Mouse (Mus musculus) induced T-regulatory cell, adult 2 months (primary cell): ENCODE data around the gene Plekhb1.

Source experiments
- DNase-seq: peaks from one replicate; pipeline ENCODE4 v3.0.0-alpha.2; 2012; ENCODE audit warnings: low read depth

Plekhb1 gene

DNA sequence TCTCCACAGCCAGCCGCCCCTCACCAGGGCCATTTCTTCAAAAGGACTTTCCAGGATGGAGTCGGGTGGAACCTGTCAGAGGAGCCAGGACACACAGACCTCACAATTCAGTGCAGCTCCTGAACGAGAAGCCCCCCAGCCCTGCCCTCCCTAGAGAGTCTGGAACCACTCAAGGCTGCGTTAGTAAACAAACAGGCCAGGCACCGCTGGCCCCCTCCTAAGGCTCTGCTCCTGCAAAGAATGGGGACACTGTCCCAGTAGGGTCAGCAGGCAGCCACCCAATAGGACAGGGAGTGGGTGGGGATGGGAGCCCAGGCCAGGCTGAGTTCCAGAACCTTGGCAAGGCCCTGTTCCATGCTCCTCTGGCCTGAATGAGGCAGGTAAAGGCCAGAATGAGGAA is 5.5 kb downstream of the Plekhb1 start:
- DNase-seq = no peak

DNA sequence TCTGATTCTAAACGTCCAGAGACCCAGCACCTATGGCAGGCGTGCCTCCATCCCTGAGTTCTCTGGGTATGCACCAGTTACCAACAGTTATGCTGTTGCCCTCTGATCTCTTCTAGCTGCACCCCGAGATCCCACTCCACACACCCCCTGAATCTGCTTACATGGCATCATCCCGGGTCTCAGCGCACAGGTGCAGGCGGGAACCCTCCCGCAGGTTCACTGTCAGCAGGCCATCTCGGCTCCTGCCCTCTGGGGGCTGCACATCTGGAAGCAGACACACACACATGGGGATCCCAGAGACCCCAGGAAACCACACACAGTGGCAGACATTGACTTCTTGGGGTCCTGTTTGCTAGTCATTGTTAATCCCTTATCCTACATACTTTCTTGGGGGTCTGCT is 7.8 kb downstream of the Plekhb1 start:
- DNase-seq = no peak

DNA sequence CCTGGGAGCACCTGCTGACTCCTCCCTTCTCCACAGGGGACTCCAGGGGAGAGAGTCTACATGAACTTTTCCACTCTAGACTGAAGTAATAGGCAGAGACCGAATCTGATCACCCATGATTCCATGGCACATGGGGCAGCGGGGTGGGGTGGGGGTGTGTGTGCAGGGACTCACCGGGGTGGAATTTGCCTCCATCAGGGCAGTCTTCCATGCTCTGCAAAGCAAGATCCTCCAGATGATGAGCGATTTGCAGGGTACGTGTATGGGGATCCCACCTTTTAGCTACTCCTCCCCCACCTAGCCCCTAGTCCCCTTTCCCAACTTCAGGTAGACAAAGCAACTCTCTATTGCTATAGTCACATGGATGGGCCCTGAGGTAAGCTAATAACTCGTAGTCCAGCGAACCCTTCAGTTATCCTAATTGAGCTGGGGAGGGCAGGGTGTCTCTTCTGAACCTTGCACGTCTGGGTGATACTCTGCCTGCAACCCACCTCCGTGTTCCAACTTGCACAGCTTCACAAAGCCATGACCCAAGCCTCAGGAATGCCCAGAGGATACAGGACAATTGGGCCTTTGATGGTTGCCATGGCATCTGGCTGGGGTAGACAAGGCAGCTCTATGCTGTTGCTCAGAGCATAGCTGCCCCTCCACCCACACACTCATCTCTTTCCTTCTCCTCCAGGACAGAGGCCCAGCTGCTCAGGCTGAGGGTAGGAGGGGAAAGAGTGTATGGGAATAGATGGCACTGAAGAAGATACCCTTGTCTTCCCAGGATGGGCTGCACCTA is 8.5 kb downstream of the Plekhb1 start:
- DNase-seq = no peak

DNA sequence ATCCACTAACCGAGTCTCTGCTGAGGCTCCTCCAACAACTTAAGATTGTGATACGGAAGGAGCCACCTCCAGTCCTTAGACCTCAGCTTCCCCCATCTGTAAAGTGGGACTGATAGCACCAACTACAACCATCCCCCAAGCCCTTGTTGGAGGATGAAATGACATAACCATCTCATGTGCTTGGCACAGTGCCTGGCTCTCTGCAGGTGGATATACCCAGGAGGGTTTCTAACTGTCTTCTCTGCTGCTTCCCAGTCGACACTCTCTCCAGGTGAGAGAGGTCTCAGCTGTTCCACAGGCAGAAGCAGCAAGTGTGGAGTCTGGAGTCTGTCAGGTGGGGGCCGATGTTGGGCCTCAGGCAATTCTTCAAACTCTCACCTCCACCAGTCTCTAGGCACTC is 11.2 kb downstream of the Plekhb1 start:
- DNase-seq = no peak

DNA sequence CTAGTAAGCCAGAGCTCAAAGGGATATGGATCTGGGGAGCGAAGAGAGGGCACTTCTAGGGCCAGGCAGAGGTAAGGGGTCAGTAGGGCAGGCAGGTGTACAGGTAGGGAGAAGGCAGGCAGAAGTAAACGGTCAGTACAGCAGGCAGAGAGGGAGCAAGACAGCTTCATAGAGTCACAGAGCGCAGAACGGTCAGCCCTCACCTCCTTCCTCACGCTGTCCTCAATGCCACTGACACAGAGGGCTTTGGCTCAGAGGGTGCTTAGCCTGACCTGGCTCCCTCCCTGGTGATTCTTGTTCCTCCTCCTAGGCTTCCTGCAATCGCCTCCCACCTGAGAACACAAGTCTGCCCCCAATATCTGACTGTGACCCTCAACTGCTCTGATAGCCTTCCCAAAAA is 11.8 kb downstream of the Plekhb1 start:
- DNase-seq = no peak

DNA sequence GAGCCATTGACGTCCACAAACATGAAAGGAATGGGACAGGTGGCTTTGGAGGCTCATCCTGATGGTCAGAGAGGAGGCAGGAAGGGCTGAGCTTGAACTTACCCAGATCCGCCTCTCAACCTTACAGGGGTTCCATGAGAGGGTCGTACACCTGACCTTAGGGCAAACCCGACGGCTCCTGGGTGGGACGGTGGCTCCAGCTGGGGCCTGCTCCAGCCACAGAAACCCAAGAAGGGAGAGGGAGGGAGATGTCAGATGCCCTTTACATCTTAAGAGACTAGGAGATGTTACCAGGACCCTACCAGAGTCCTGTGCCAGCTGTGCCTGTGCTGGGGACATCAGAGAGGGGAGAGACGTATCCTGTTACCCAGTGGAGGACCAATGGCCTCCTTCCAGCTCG is 12.4 kb downstream of the Plekhb1 start:
- DNase-seq = no peak

DNA sequence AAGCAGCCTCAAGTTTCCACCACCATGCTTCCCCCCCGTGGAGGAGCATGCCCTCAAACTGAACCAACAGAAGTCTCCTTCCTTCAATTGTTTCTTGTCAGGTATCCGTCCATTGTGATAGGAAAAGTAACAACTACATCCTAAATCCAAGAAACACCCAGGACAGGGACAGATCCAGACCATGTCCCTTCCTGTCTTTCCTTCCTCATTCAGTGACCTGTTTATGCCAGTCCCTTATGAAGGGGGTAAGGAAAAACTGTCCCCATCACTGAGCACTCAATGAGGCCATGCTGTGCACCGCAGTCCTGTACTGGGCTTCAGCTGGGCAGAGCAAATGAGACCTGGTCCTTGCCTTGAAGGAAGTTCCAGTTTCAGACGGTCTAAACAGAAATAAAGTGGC is 13.1 kb downstream of the Plekhb1 start:
- DNase-seq = no peak

DNA sequence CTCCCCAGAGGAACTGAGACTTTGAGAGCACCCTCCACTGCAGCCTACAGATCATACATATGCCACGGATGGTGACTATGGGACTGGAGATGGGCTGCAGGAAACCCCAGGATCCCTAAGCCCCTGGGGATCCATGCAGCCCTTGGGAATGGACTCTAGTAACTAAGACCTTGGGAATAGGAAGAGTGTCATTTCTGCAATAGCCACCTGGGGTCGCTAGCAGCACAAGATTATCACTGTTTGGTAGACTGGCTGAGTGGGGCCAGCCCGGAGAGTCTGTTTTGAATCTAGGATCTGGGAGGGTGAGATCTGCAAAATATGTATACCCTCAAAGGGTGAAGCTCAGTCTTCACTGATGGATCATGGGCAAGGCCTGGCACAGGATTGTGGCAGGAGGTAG is 17.1 kb downstream of the Plekhb1 start:
- peak; percentile 65 for DNase-seq

DNA sequence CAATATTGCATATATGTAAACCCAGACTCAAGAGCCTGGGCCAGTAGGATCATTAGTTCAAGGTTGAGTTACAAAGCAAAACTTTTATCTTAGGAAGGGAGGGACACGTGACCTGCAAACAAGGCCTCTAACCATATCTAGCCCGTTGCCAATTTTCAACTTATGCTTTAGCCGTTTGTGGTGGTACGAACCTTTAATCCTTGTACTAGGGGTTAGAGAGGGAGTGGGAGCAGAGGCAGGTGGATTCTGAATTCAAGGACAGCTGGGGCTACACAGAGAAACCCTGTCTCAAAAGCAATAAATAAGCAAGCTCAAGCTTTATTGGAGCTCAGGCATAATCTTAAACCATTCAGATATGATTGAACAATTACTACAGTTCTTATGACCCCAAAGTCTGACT is 19.8 kb downstream of the Plekhb1 start:
- no peak for DNase-seq

DNA sequence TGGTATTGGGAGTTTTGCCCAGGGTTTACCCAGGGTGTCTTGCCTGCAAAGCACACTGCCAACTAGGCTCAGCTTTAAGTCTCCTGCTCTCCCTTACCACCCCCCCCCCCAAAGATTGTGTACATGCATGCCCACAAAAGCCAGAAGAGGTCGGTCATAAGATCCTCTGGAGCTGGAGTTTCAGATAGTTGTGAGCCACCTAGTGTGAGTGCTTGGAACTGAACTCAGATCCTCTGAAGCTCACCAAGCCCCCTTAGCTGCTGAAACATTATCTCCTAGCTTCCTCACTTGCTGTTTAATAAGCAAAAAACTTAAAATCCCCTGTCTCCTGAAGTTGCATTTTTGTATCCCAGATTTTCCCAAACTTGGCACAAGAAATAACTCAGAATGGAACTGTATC is 24.6 kb downstream of the Plekhb1 start:
- peak; percentile 54 for DNase-seq

DNA sequence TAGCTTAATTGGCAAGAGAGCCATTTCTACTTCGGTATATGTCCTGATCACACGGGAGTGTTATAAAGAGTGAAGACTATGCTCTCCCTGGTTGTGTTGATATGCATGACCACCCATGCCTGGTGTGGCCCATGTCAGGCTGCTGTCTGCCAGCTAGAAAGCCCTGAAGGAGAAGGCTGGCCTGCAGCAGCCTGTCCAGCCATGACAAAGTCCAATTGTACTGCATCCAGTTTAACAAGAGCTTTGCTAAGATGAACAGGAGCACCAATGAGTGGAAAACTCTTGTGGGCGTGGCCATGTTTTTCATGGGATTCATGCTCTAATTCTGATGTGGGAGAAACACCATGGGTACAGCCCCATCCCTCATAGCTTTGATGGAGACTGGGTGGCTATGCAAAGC is 37.7 kb downstream of the Plekhb1 start:
- DNase-seq = no peak

DNA sequence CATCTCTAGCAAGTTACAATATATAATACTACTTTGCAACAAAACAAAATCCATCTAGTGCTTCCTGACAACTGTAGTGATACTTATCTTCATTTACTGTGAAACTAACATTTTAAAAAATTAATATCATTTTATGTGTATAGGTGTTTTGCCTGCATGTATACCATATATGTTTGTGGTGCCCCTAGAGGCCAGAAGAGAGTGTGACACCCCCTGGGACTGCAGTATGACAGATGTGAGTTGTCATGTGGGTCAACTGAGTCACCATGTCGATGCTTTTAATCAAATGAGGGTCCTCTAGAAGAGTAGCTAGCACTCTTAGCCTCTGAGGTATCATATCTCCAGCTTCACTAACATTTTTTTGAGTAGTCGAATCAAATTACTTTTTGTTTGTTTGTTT is 39.9 kb downstream of the Plekhb1 start:
- DNase-seq = peak; percentile 58

DNA sequence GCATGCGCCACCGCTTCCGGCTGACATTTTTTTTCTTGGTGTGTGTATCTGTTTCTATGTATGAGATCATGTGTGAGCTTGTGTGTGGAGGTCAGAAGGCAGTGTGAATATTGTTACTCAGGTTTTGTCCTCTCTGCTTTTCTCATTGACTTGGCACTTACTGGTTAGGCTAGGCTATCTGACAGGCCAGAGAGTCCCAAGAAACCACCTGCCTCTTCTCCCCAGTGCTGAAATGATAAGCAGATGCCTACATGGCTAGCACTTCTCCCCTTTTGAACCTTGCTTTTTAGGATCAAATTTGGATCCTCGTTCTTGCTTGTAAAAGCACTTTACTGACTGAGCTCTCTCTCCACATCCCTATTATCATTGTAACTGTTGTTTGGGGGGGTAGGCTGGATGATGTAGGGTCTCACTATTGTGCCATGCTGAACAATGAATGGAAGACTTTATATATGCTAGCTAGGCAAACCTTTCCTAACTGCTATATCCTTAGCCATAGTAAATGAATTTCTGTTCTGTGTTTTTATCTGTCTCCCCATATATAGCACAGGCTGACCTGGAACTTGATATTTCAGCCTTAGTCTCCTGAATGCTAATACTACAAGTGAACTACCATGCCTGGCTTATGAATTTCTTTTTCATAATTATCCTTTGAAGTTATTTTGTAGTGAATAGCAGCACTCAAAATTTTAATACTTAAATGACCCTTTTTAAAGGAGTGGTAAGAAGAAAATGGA is 45.9 kb downstream of the Plekhb1 start:
- DNase-seq = no peak

DNA sequence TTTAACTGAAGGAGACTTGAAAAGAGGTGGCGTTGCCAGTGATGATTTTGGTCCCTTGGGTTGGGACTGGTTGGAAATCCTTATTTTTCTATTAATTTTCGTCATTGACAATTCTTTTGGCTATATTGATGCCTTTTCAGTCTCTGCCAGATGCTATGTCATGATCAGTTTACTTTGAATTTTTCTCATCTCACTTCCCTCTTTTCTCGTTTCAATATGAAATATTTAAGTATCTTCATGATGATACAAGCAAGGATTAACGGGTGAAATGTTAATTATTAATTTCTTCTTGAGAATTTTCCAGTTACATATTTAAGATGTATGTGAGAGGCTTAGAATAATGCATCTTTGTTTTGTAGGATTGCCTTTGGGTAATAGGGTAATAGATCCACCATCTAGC is 53.3 kb downstream of the Plekhb1 start:
- DNase-seq = no peak

DNA sequence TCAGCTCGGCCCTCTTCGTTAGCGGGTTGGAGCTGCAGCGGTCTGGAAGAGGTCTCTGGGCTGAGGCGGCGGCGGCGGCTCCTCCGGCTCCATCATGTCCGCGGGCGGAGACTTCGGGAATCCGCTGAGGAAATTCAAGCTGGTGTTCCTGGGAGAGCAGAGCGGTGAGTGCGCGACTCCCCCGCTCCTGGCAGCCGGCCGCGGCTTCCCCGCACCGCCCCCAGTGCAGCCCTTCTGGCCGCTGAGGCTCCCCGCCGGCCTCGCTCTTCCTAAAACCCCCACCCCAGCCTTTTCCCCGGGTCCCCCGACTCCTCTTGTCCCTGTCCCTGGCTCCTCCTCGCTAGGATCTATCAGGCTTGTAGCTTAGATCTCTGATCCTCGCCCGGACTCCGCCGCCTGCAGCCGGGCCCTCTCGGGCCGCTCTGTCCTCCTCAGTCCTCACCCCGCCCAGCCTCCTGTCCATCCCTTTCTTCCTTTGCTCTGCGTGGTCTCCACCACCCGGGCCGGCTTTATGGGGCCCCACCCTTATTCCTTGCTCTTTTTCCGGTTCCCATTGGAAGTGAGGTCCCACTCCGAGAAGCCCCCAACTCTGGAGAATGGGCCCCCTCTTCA is 54.0 kb downstream of the Plekhb1 start, which contains the start of gene Mrpl48:
Gene Mrpl48 (minus strand): TSS at position 172 of the 612 bp plus-strand sequence.
- DNase-seq = no peak

DNA sequence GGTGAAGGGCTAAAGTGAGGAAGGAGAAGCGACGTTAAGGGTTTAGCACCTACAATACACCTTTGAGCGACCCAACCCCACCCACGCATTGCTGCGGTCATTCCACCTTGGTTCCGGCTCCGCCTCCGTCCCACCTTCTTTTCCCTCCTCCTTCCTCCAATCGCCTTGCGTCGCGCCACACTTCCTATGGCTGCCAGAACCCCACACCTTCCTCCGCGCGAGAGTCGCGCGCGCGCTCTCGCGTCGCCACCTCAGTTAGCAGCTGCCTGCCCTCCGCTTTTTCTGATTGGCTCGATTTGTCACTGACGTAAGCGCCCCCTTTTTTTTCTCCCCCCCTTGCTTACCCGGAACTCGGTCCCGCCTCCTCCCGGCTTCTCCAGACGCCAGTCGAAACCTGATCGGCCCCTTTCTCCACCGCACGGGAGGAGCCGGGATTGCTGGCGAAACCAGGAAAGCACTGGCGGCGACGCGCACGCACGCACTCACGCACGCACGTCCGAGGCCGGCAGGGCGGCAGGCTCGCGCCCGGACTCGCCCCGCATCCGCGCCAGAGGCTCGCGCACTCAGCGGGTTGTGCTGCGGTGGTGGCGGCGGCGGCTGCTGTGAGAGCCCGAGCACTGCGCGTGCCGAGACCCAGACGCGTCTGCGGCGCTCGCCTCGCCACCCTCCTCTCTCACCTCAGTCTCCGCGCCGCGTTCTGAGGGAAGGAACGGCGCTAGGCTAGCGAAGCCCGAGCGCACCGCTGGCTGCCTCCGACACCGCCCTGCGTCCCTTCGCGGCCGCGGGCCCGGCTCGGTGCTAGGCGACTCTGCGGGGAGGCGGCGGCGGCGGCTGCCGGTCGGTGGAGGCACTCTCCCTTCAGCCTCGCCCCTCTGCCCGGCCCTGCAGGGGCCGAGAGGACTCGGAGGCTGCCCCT is 54.7 kb downstream of the Plekhb1 start, which contains the start of gene Rab6a:
Gene Rab6a (plus strand): TSS at position 197 of the 916 bp plus-strand sequence.
- peak; percentile 98 for DNase-seq

DNA sequence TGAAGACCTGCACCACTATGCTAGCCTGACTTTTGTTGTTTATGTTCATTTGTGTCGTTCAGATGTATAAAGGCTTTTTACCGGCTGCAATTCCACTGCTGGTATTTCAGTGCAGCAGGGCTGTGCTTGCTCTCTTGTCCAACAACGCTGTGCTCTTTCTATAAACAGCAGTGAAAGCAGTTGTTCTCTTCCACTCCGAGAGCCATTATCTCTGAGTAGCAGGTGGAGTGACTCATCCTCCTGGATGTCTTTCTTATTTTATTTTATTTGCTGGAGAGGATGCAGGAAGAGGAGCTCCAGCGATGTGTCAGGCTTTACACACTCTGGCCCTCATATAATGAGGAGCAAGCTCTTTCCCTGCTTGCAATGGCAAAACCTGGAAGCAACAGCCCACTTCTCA is 62.0 kb downstream of the Plekhb1 start:
- DNase-seq = no peak

DNA sequence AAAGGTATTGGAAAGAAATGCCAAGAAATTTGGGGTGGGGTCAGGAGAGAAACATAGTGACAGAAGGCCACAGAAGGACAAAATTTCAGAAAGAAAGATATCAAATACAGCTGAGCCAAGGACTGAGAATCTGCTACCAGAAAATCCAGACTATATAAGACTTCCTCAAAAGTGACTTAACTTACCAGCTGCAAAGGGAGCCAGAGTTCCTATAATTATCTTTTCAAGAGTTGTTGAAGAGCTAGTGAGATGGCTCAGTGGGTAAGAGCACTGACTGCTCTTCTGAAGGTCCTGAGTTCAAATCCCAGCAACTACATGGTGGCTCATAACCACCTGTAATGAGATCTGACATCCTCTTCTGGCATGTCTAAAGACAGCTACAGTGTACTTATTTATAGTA is 68.9 kb downstream of the Plekhb1 start:
- no peak for DNase-seq
